Mouse (Mus musculus): ENCODE measurements at regions not wholly inside any gene's neighbourhood (a gene's known extent, or its start where the extent isn't known, plus 50 kb on each side); places are given as distances from the start of the nearest gene placed in this dataset.

DNA sequence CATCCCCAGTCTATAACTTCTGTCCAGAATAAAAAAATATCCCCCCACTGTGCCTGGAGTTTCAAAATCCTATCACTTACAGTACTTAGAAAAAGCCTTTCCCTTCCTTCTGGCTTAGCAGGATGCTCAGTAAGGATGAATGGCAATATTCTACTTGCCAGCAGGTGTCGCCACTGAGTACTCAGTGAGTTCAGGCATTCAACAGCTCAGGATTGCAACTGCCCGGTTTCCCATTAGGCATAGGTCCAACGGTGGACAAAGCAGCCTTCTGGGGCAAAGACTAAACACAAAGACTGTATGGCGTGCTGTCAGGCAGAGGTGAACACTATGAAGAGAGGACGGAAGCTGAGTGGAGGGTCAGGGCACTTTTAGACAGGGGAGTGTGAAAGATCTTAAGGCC lies 224.3 kb upstream of the 4930535I16Rik start:
- TF ChIP-seq POLR2A (IDR thresholded peaks at IDR 0.05; ENCODE audit: low read depth, low read length) (no peak), CTCF (conservative IDR thresholded peaks at IDR 0.05 in 1 of 2, IDR thresholded peaks at IDR 0.05 in 1 of 2; ENCODE audit: low read depth in 2 of 2, low read length in 2 of 2) (peak; percentile 76 to 86), EP300 (IDR thresholded peaks at IDR 0.05; ENCODE audit: low read length) (no peak), UBTF (IDR thresholded peaks at IDR 0.05; ENCODE audit: low read depth, low read length) (no peak), SIN3A (IDR thresholded peaks at IDR 0.05; ENCODE audit: low read length) (no peak), ZC3H11A (IDR thresholded peaks at IDR 0.05; ENCODE audit: low read depth, low read length) (no peak), SMC3 (IDR thresholded peaks at IDR 0.05; ENCODE audit: low read depth, low read length) (peak; percentile 66), ZKSCAN1 (IDR thresholded peaks at IDR 0.05; ENCODE audit: borderline replicate concordance, low read depth, low read length) (no peak), CHD2 (IDR thresholded peaks at IDR 0.05; ENCODE audit: low read length) (no peak), GABPA (IDR thresholded peaks at IDR 0.05; ENCODE audit: insufficient replicate concordance, low read depth, low read length) (no peak), MAX (IDR thresholded peaks at IDR 0.05; ENCODE audit: low read length) (no peak), ZNF384 (IDR thresholded peaks at IDR 0.05; ENCODE audit: low read depth, low read length) (no peak), MAFK (IDR thresholded peaks at IDR 0.05; ENCODE audit: insufficient replicate concordance, low read length) (no peak), TBP (conservative IDR thresholded peaks at IDR 0.05; ENCODE audit: low read depth, low read length) (no peak)

Data from CH12.LX (cell line).